Mouse (Mus musculus): ENCODE measurements around the gene Clstn1.

GRCm38 (mm10) chr4:149611376-149612044 lies 25.2 kb downstream of the Clstn1 start:
- TF ChIP-seq GABPA (IDR thresholded peaks at IDR 0.05; ENCODE audit: low read depth, low read length) (no peak), CTCF (IDR thresholded peaks at IDR 0.05 in 2 of 3, conservative IDR thresholded peaks at IDR 0.05 in 1 of 3; ENCODE audit: control insufficient read depth in 1 of 3, insufficient read depth in 1 of 3, low read depth in 2 of 3, low read length in 3 of 3, poor library complexity in 1 of 3, severe bottlenecking in 1 of 3) (peak; percentile 80 to 92 (median 84)), EP300 (IDR thresholded peaks at IDR 0.05; ENCODE audit: low read depth in 1 of 2, low read length in 2 of 2) (no peak), POLR2A (IDR thresholded peaks at IDR 0.05; ENCODE audit: control insufficient read depth in 1 of 2, insufficient read depth in 1 of 2, low read depth in 1 of 2, low read length in 2 of 2, poor library complexity in 1 of 2) (no peak), MAX (IDR thresholded peaks at IDR 0.05; ENCODE audit: low read length) (no peak), TAL1 (IDR thresholded peaks at IDR 0.05; ENCODE audit: low read length) (no peak), HCFC1 (IDR thresholded peaks at IDR 0.05; ENCODE audit: low read depth, low read length) (no peak), POLR2AphosphoS2 (IDR thresholded peaks at IDR 0.05; ENCODE audit: low read length) (no peak), SMC3 (IDR thresholded peaks at IDR 0.05; ENCODE audit: low read depth, low read length) (peak; percentile 90), CHD2 (IDR thresholded peaks at IDR 0.05; ENCODE audit: low read length) (no peak)
